Mouse (Mus musculus) embryo, embryonic 10.5 days (tissue): ENCODE measurements at regions not wholly inside any gene's neighbourhood (a gene's known extent, or its start where the extent isn't known, plus 50 kb on each side); places are given as distances from the start of the nearest gene placed in this dataset.

Experiments used
- DNase-seq: peaks from one replicate; pipeline ENCODE4 v3.0.0-alpha.2; 2015; ENCODE audit warnings: low spot score

DNA sequence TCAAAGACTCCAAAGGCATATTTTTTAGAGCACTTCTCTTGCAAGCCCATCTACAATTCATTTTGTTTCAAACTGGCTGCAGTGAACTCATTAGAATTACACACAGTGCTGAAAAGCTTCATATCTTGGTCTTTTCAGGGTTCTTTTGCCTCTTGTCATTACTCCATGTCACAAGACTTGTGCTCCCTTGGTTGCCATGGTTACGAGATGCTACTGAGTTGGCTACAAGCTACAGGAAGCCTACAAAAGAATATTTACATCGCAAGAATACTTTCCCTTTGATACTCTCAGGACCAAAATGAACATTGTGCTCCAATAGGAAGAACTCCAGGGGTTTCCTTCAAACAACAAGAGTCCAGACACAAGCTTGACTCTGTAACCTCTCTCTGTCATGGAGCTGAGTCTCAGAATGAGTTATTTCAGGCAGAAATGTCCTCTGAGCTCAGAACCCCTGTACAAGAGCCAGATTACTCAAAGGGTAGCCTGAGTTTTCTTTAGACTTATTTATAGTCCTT lies 545.2 kb upstream of the Adamts9 start:
- peak; percentile 51 for DNase-seq

DNA sequence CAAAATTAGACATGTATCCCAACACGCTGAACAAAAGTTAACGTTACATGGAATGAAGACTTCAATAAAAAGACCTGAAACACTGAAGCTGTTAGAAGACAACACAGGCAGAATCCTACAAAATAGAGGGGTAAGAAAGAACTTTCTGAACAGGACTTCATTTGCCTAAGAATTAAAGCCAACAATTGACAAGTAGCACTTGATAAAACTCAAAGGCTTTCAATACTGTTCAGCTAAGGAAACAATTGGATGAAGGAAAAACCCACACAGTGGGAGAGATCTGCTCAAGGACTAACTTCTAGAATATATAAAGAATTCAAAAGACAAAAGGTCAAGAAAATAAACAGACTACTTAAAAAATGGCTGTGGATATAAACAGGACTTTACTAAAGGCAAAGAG lies 535.2 kb upstream of the Adamts9 start:
- DNase-seq: no peak

DNA sequence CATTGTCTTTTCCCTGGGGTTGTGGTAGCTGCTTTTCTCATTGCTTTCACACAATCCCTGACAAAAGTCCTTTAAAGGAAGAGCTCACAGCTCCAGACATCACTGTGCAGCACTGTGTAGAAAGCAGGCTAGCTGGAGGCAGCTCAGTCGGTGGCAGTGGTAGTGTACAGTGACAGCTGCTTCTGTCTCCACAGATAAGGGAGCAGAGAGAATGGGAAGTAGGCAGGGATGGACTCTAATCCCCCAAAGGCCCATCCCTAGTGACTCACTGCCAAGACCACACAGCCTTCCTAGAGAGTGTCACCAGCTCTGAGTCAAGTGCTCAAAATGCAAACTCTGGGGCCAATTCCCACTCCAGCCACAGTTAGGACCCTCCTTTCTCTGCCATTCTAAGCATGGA lies 531.7 kb upstream of the Adamts9 start:
- DNase-seq: no peak

DNA sequence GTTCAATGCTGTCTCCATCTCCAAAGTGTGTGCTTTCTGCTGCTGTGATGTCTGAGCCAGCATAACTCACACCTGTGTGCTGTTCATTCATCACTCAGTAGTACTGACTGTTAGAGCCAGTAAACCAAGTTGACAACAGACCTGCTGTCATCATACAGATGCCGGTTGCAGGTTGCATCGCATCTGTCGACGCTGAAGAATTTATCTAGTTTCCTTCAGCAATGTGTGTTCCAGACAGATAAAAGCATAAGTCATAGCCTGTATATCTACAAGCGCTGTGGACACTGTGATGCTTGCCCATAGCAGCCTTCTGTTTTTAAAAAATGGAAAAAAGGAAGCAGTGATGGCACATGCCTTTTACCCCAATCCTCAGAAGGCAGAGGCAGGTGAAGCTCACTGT lies 524.6 kb upstream of the Adamts9 start:
- no peak for DNase-seq

DNA sequence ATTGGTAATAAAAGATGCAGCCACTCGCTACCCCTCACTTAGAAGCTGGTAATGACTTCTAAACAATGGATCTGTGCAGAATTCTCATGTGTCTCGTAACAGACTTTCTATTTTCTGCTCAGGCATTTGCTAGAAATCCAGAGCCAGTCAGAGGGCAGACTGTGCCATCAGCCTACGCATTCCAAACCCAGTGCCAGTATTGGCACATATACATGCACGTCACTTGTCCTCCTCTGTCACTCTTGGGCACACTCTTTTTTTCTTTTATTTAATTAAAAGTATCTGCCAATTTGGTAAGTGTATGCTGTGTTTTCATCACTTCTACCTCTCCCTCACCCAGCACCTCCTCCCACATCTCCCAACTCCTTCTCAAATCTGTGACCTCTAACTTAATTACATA lies 519.6 kb upstream of the Adamts9 start:
- no peak for DNase-seq

DNA sequence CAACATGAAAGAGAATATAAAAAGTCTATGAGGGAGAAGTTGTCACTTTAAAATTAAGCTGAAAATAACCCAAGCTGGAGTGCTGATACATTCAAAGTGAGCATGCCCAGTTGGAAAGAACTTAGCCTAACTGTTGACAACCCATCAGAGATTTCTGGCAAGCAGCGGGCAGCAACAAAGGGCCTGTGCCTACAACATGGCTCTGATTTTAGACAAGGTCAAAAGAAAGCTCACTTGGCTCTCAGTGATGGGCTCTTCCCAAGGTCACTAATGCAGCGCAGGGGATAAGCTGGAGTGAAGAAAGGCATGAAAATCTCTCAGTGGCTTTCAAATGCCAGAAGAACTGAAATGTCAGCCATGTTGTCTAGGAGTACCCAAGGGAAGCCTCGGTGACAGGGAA lies 518.1 kb upstream of the Adamts9 start:
- DNase-seq: no peak

GRCm38 (mm10) chr6:93457613-93458012 lies 514.3 kb upstream of the Adamts9 start:
- DNase-seq: peak; percentile 15

DNA sequence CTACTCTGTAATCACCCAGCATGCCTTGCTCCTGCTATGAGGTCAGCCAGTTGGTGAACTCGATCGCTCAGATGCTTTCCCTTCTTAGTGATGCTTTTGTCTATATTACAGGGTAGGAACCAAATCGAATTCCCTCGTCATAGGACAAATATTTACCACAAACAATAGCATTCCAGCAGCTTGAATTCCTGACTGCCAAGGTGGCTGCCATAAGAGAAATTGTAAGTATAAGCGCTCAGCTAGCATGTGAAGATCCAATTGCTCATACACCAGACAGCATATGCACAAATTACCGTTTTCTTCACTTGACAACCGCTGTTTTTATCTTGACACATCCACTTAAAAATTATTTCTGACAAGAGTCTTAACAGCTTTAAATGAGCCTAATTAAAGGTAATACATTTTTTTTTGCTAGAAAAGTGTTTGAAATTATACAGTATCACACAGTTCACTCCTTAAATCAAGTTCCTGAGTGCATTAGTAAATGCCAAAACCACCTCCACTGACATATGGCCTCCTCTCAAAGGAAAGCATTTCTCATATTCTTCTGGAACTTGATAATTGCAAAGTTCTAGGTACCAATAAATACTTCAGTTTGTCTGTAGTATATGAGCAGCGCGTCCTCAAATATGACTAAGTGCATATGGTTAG lies 513.2 kb upstream of the Adamts9 start:
- no peak for DNase-seq

GRCm38 (mm10) chr6:93445568-93445967 lies 502.3 kb upstream of the Adamts9 start:
- no peak for DNase-seq

DNA sequence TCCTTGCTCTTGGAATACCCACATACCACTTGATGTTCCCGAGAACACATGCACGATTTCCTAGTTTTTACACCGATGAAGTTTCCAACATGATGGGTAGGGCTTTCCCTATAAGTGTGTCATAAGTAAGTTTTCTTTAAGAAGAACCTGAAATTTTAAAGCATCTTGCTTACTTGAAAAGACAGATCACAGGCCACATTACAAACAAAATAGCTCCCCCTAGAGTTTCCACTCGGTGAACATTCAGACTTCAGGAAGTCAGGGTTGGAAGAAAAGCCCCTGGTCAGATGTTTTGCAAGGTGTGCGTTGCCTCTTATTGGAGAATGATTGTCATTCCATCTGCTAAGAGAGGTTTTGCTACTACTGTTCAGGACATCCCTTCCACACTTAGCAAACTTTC lies 501.8 kb upstream of the Adamts9 start:
- DNase-seq: peak; percentile 76

DNA sequence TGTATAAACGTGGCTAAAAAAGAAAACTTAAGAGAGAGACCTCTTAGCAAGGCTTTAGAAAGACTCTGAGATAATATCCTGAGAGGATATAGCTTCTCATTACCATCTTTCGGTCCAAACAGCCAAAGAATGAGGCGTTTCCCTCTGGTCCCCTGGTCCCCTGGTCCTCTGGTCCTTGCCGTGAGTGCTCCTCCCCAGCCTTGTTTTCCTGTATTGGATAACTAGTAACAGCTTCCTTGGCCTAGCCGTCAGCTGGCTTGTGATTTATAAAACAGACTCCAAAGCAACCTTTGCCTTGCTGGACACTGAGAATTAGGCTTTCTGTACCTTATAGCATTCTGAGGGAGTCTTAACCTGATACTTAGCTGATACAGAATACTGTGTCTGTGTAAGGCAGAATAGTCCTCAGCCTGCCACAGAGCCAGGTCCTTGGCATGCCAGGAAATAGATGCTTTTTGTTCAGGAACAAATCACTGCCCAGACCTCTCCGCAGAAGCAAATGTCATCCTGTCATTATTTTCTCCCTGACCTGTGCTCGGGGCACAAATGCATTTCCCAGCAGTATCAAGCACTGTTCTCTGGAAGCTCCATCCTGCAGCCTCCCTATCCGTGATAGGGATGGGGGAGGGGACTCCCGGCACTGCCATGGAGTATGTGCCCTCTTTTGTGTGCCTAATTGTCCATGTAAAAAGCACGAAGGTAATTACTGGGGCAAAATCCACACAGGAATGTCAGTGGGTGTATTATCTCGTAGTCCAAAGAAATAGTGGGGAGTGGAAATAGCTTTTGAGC lies 500.7 kb upstream of the Adamts9 start:
- DNase-seq: peak; percentile 24

DNA sequence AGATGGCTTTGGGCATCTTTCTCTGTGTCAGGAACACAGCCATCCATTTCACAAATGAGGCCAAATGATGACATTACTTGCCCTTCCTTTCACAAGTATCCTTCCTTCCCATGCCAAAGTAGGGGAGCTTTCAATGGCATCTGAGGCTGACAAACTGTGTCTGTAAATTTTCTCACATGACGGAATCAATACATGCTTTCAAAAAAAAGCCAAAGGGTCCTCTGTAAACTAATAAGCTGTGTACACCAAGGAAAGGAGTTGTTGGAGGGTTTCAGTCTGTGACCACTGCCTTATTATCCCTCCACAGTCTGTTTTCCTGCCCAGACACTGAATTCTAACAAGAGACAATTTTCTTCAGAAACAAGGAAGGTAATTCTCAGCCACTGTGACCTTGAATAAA lies 490.2 kb upstream of the Adamts9 start:
- no peak for DNase-seq

DNA sequence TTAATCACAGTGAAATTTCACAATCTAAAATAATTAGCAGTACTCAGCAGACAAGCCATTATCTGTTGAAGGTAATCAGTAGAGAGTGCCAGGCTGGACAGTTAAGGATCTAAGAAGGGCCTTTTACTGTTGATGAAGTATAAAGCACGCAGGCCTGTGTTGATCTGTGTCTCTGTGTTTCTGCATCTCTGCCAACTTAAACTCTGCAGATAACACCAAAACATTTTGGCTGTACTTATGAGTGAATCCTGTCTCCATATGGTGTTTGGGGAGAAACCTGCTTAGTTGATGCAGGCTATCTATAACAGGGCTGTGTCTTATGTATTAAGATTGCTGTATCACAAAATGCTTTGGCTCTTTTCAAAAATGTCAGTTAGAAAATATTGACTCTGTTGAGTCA lies 482.8 kb upstream of the Adamts9 start:
- DNase-seq: no peak

DNA sequence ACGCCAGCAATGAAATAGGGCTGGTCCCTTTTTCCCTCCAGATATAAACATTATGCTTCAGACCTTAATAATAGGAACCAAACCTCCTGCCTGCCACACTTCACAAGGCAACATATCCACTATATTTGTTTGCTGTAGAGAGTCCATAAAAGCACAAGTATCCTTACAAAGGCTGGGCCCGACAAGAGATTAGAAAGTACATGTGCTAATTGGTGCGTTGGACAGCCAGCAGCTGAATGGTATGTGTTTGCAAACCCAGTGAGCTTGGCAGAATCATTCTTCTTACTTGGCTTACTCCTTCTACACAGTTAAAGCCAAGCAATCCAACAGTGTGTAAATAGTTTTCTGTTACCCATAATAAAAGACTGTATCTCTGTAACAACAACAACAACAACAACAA lies 479.6 kb upstream of the Adamts9 start:
- no peak for DNase-seq

DNA sequence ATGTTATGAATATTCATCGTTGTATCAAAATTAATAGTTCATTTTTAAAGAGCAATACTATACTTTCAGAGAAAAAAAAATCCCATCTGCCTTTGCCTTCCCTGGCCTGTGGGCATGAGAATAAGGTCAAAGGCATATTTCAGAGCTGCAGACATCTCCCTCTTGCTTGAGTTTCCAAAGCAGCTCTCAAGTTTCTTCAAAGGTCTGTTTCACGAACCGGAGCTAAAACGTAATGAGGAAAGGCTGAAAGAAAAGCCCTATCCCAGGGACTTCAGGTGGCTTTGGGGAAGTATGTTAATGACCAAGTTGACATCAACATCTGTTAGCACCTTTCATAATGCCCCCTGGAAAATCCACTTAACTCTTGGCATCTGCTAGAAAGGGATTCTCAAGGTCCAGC lies 479.0 kb upstream of the Adamts9 start:
- DNase-seq: no peak

- DNase-seq: no peak
Measured at GRCm38 (mm10) chr6:93417625-93418024, 474.3 kb upstream of the Adamts9 start.

GRCm38 (mm10) chr6:93416006-93416405 lies 472.7 kb upstream of the Adamts9 start:
- DNase-seq: no peak

DNA sequence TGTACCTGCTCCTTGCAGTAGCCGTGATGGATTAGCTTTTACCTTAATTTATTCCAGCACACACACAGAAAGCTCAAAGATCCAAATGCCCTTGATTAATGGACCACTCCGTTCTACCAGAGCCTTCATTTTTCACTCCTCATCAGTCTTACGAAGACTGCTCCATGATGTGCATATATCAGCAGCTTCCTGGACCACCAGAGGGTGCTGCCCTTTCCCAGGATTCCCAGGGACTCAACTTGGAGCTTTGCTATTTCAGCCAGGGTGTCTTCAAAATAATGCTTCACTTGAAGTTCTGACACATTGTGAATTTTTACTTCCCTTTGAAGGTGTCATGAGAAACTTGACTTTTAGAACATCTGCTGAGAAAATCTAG lies 467.8 kb upstream of the Adamts9 start:
- DNase-seq: peak; percentile 40

- DNase-seq: peak; percentile 32
Measured at GRCm38 (mm10) chr6:93410416-93411076, 467.3 kb upstream of the Adamts9 start.

DNA sequence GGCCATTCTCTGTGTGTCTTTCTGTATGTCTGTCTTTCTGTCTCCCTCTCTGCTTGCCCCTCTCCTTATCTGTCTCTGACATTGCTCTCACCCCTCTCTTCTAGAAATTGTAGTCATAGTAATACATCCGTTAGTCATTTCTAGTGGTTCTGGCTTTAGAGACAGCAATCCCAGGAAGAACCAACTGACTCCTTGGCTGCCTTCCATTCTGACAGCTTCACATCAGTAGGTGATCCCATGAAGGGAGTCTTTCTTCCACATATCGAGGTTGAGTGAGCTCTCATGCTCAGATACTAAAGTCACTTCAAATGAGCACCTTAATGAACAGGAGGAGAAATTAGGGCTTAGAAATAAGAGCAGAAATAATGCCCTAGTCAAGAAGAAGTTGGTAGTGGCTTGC lies 455.3 kb upstream of the Adamts9 start:
- no peak for DNase-seq

GRCm38 (mm10) chr6:93397074-93397473 lies 453.8 kb upstream of the Adamts9 start:
- no peak for DNase-seq

DNA sequence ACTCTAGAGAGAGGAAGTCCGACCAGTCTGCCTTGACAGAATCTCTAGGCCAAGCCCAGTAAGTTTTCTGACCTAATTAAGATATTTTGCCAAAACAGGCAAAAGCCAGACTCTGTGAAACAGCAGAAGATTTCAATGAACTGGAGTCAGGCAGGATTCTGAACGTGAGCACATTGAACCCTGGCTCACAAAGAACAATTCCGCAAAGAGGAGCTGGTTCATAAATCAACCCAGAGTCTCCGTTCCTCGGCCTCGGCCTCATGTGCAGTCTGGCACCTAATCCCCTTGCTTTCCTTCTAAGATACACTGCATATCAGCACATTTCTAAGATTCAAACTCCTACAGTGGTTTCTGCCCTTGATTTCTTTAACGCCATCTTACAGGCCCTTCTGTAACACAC lies 452.7 kb upstream of the Adamts9 start:
- DNase-seq: peak; percentile 44

- DNase-seq: no peak
Measured at GRCm38 (mm10) chr6:93395296-93395695, 452.0 kb upstream of the Adamts9 start.
